Mouse (Mus musculus): ENCODE measurements around the gene Cd55b.

DNA sequence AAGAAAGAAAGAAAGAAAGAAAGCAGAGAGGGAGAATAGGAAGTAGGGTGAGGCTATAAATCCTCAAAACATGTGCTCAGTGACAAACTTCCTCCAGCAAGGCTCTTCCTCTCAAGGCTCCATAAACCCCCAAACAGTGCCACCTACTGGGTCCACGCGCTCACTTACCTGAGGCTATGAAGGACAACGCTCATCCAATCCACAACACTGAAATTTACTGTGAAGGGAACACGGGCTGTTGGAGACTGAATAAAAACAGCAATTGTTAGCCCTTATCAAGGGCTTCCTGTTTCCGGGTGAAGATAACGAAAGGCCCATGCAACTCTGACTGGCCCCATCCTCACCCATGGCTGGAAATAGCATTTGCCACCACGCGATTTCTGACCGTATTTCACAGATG, 80.4 kb downstream of the Cd55b start:
- no peak for TF ChIP-seq CTCF (IDR thresholded peaks at IDR 0.05; ENCODE audit: borderline replicate concordance, control insufficient read depth, extremely low read depth, insufficient read depth, low read length, poor library complexity)
- no peak for TF ChIP-seq POLR2A (IDR thresholded peaks at IDR 0.05; ENCODE audit: control insufficient read depth, extremely low read depth, insufficient read depth, low read length, poor library complexity)

All from thymus, adult 2 months (tissue).